Mouse (Mus musculus): ENCODE results near the gene Klk7.

The Klk7 gene

DNA sequence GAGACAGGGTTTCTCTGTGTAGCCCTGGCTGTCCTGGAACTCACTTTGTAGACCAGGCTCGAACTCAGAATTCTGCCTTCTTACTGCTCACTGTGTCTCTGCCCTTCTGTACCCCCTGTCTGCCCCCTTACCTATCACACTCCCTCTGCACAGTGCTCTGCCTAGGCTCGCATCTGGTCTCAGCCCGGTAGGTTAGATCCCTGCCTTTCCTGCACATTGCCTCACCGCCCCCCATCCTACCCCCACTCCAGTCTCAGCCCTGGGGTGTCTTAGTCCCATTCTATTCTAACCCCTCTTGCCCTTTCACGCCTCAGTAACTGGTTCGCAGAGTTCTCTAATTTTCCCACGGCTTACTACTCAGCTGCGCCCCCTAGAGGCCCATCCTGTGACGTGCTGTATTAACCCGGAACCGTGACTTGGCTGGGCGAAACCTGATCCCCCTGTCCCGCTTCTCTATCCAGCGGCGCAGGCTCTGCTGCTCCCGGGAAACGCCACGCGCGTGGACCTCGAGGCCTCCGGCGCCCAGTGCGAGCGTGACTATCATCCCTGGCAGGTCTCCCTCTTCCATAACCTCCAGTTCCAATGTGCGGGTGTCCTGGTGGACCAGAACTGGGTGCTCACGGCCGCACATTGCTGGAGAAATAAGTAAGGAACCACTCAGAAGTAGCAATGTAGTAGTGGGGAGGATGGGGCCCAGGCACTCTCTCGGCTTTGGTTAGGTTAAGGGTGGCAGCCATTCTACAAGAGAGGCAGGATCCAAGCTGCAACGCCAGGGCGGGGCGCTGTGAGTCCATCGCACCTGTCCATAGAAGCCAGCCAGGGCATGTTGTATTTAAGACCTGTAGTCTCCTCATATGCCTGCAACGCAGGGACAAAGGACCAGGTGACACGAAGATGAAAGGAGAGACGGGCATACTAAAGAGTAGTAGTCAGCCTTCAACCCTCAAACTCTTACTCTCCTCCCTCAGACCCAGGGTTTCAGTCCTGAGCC lies 28.5 kb upstream of the Klk7 start:
- TF ChIP-seq POU5F1 (IDR thresholded peaks at IDR 0.05; ENCODE audit: borderline replicate concordance, low read length), result no peak
- TF ChIP-seq NANOG (IDR thresholded peaks at IDR 0.05; ENCODE audit: borderline replicate concordance, low read length), result no peak
- peak; percentile 84 for TF ChIP-seq CTCF (conservative IDR thresholded peaks at IDR 0.05; ENCODE audit: low read length)
- Histone ChIP-seq H3K27me3 (ENCODE audit: insufficient read depth, low read length) (peaks cover 33% of the 10 kb centered on the region), H3K4me1 (replicated peaks; ENCODE audit: low read depth, low read length) (peaks cover 43% of the 10 kb centered on the region), H3K9me3 (ENCODE audit: low read length) (no peaks in the 10 kb centered on the region), H3K4me3 (replicated peaks; ENCODE audit: low read length) (peak overlapping the region; percentile 68), H3K36me3 (ENCODE audit: insufficient read depth, low read length) (no peaks in the 10 kb centered on the region)

DNA sequence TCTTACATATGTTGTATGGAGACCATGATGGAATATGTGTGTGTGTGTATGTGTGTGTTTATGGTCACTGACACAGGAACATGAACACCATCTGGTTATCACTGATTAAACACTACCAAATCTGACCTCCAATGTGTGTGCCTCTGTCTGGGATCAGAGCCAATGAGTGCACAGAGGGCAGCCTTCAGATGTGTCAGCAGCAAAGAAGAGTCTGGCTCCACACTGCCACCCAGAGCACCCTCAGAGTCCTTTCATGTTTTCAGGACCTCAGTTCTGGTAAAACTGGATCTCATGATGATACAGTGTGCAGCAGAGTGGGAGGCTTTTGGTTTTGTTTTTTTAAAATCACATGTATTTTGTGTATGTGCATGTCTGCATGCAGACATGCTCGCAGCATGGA lies 25.8 kb upstream of the Klk7 start:
- Histone ChIP-seq H3K36me3 (ENCODE audit: insufficient read depth, low read length) (no peaks in the 10 kb centered on the region), H3K9me3 (ENCODE audit: low read length) (no peaks in the 10 kb centered on the region), H3K4me1 (replicated peaks; ENCODE audit: low read depth, low read length) (peaks cover 42% of the 10 kb centered on the region), H3K4me3 (replicated peaks; ENCODE audit: low read length) (no peak overlapping the region), H3K27me3 (ENCODE audit: insufficient read depth, low read length) (peaks cover 30% of the 10 kb centered on the region)
- TF ChIP-seq NANOG (IDR thresholded peaks at IDR 0.05; ENCODE audit: borderline replicate concordance, low read length) (no peak), CTCF (conservative IDR thresholded peaks at IDR 0.05; ENCODE audit: low read length) (no peak), POU5F1 (IDR thresholded peaks at IDR 0.05; ENCODE audit: borderline replicate concordance, low read length) (no peak)

DNA sequence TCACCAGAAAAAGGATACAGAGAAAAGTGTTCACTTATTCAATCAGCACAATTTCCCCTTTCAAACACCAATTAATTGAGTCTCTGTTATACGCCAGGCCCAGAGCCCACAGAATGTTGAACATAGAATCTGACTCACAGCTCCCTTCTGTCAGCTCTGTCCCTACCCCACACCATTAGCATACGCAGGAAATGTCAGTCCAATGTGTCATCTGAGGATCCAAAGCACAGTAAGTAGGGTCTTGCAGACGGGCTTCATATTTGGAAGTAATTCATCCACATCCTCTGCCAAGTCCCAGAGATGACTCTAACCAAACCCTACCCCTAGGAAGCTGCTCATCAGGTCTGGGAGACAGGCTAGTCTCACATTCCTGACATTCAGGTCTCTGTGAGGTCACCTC lies 23.0 kb upstream of the Klk7 start:
- Histone ChIP-seq H3K9me3 (ENCODE audit: low read length) (no peaks in the 10 kb centered on the region), H3K36me3 (ENCODE audit: insufficient read depth, low read length) (no peaks in the 10 kb centered on the region), H3K4me1 (replicated peaks; ENCODE audit: low read depth, low read length) (peaks cover 29% of the 10 kb centered on the region), H3K4me3 (replicated peaks; ENCODE audit: low read length) (no peak overlapping the region), H3K27me3 (ENCODE audit: insufficient read depth, low read length) (peaks cover 20% of the 10 kb centered on the region)
- TF ChIP-seq CTCF (conservative IDR thresholded peaks at IDR 0.05; ENCODE audit: low read length) (no peak), NANOG (IDR thresholded peaks at IDR 0.05; ENCODE audit: borderline replicate concordance, low read length) (no peak), POU5F1 (IDR thresholded peaks at IDR 0.05; ENCODE audit: borderline replicate concordance, low read length) (no peak)

DNA sequence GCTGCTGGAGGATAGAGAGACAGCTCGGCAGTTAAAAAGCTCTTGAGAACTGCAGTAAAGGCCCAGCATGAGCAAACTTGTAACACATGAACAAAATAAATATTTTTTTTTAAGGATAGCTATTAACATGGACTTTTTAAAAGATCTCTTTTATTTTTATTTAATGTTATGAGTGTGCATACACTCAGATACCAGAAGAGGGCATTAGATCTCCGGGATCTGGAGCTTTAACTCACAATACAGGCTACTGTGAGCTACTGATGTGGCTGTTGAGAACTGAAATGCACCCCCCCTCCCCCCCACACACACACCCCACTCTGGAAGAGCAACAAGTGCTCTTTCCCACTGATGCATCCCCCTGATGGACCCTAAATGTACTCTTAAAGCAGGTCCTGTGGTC lies 21.8 kb upstream of the Klk7 start:
- H3K9me3 ChIP-seq (ENCODE audit: low read length), result no peaks in the 10 kb centered on the region
- peaks cover 11% of the 10 kb centered on the region for H3K27me3 ChIP-seq (ENCODE audit: insufficient read depth, low read length)
- TF ChIP-seq POU5F1 (IDR thresholded peaks at IDR 0.05; ENCODE audit: borderline replicate concordance, low read length), result no peak
- TF ChIP-seq NANOG (IDR thresholded peaks at IDR 0.05; ENCODE audit: borderline replicate concordance, low read length), result no peak
- 0 out of 2 replicates have a peak, but pooled peaks have one; percentile 9 for TF ChIP-seq CTCF (conservative IDR thresholded peaks at IDR 0.05; ENCODE audit: low read length)
- no peak overlapping the region for H3K4me3 ChIP-seq (replicated peaks; ENCODE audit: low read length)
- peaks cover 24% of the 10 kb centered on the region for H3K4me1 ChIP-seq (replicated peaks; ENCODE audit: low read depth, low read length)
- H3K36me3 ChIP-seq (ENCODE audit: insufficient read depth, low read length), result no peaks in the 10 kb centered on the region

DNA sequence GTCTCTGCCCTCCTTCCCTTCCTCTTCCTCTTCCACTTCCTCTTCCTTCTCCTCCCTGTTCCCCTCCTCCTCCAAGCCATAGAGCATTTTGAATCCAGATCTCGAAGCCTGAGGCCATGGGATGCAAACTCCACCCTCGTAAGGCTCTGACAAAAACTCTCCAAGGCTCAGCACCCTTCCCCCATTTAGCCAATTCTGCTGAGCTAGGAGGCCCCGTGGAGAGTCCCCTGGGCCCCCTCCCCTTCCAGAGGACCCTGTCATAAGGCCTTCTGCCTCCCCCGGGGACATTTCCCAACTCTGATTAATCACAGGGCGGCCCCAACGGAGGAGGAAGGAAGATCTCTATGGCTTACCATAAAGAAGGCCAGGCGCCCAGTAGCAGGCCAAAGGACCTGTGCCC lies 19.5 kb upstream of the Klk7 start, which contains the start of gene Klk9:
TSS of gene Klk9 (plus strand) at position 301 of the 400 bp plus-strand sequence.
- Histone ChIP-seq H3K9me3 (ENCODE audit: low read length) (no peaks in the 10 kb centered on the region), H3K4me3 (replicated peaks; ENCODE audit: low read length) (no peak within 1 kb of the TSS), H3K27me3 (ENCODE audit: insufficient read depth, low read length) (peaks cover 28% of the 10 kb centered on the region), H3K4me1 (replicated peaks; ENCODE audit: low read depth, low read length) (peaks cover 38% of the 10 kb centered on the region), H3K36me3 (ENCODE audit: insufficient read depth, low read length) (no peaks in the 10 kb centered on the region)
- TF ChIP-seq CTCF (conservative IDR thresholded peaks at IDR 0.05; ENCODE audit: low read length), result no peak
- no peak for TF ChIP-seq NANOG (IDR thresholded peaks at IDR 0.05; ENCODE audit: borderline replicate concordance, low read length)
- no peak for TF ChIP-seq POU5F1 (IDR thresholded peaks at IDR 0.05; ENCODE audit: borderline replicate concordance, low read length)

DNA sequence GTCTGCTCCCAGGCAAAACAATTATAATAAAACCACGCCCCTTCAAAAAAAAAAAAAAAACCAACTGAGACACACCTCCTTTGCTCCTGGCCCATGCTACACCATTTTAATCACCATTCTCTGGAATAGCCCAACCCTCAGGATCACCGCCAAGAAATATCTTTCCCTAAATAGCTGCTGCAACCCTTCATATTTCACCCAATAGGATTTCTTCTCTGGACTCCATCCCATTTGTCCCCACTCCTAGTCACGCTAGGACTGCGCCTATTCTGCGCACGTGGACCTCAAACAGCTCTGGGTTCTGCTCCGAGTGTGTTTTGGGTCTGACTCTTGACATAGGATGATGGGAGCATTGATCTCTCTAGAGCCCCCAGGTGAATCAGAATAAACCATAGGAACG lies 14.7 kb upstream of the Klk7 start:
- Histone ChIP-seq H3K4me1 (replicated peaks; ENCODE audit: low read depth, low read length) (peaks cover 65% of the 10 kb centered on the region), H3K27me3 (ENCODE audit: insufficient read depth, low read length) (peaks cover 35% of the 10 kb centered on the region), H3K36me3 (ENCODE audit: insufficient read depth, low read length) (peaks cover 6% of the 10 kb centered on the region), H3K4me3 (replicated peaks; ENCODE audit: low read length) (peak overlapping the region; percentile 82), H3K9me3 (ENCODE audit: low read length) (no peaks in the 10 kb centered on the region)
- TF ChIP-seq NANOG (IDR thresholded peaks at IDR 0.05; ENCODE audit: borderline replicate concordance, low read length) (no peak), POU5F1 (IDR thresholded peaks at IDR 0.05; ENCODE audit: borderline replicate concordance, low read length) (no peak), CTCF (conservative IDR thresholded peaks at IDR 0.05; ENCODE audit: low read length) (no peak)

DNA sequence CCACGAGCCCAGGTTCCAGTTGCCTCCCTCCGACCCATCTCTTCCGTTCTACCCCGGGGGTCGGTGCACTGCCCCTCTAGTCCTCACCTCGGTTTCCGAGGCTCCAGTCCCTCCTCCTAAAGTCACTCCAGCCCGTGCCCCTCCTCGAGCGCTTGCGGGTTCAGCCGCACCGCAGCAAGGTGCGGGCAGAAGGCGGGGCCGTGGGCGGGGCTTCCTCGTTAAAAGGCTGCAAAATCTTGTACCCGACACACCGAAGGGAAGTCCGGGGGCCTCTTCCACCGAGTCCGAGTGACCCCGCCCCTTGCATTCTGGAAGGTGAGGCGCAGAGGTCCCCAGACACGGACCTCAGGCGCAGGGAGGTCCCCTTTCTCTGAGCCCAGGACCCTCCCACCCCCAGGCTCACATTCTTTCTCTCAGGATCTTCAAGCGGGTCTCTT lies 13.7 kb upstream of the Klk7 start, which contains the start of gene Klk8:
TSS of gene Klk8 (plus strand) at position 245 of the 437 bp plus-strand sequence.
- Histone ChIP-seq H3K4me3 (replicated peaks; ENCODE audit: low read length) (peak within 1 kb of the TSS; percentile 82), H3K9me3 (ENCODE audit: low read length) (no peaks in the 10 kb centered on the region), H3K36me3 (ENCODE audit: insufficient read depth, low read length) (peaks cover 13% of the 10 kb centered on the region), H3K4me1 (replicated peaks; ENCODE audit: low read depth, low read length) (peaks cover 57% of the 10 kb centered on the region), H3K27me3 (ENCODE audit: insufficient read depth, low read length) (peaks cover 33% of the 10 kb centered on the region)
- TF ChIP-seq CTCF (conservative IDR thresholded peaks at IDR 0.05; ENCODE audit: low read length), result no peak
- TF ChIP-seq NANOG (IDR thresholded peaks at IDR 0.05; ENCODE audit: borderline replicate concordance, low read length), result no peak
- no peak for TF ChIP-seq POU5F1 (IDR thresholded peaks at IDR 0.05; ENCODE audit: borderline replicate concordance, low read length)

DNA sequence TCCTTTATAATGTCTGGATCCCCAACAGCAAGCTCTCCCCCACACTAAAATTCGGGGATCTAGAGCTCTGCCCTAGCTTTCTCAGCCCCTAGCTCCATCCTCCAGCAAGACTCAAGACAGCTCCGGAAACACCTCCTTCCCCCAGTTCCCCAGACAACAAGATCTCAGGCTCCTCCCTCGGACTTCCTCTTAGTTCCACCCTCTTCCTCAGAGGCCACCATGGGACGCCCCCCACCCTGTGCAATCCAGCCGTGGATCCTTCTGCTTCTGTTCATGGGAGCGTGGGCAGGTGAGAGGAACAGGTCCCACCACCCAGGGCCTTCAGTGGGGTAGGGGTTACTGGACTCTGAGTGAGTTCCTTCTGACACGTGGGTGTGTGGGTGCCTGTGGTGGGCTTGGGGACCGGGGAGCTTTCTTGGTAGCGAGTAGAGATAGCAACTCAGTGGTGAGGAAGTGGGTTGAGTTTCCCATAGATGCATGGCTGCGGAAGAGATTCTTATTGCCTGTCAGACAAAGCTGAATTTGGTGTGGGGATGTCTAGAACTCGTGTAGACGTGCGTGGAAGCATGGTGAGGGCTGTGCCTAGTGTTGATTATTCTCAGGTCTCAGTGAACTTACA lies 13.1 kb upstream of the Klk7 start:
- Histone ChIP-seq H3K27me3 (ENCODE audit: insufficient read depth, low read length) (peaks cover 33% of the 10 kb centered on the region), H3K36me3 (ENCODE audit: insufficient read depth, low read length) (peaks cover 19% of the 10 kb centered on the region), H3K4me3 (replicated peaks; ENCODE audit: low read length) (peak overlapping the region; percentile 82), H3K9me3 (ENCODE audit: low read length) (no peaks in the 10 kb centered on the region), H3K4me1 (replicated peaks; ENCODE audit: low read depth, low read length) (peaks cover 58% of the 10 kb centered on the region)
- TF ChIP-seq POU5F1 (IDR thresholded peaks at IDR 0.05; ENCODE audit: borderline replicate concordance, low read length), result no peak
- no peak for TF ChIP-seq CTCF (conservative IDR thresholded peaks at IDR 0.05; ENCODE audit: low read length)
- no peak for TF ChIP-seq NANOG (IDR thresholded peaks at IDR 0.05; ENCODE audit: borderline replicate concordance, low read length)
